Mouse (Mus musculus): ENCODE measurements around the gene Cmtm8. TPM values are rescaled to one million over a fixed set of nuclear protein-coding genes. Genes with fewer than 3 reads are reported as not detected.
A peak's percentile ranks its signal among the peaks of the same experiment; 100 is the strongest.

The Cmtm8 gene
- polyA plus RNA-seq, 1 experiment, result 30.5 TPM

DNA sequence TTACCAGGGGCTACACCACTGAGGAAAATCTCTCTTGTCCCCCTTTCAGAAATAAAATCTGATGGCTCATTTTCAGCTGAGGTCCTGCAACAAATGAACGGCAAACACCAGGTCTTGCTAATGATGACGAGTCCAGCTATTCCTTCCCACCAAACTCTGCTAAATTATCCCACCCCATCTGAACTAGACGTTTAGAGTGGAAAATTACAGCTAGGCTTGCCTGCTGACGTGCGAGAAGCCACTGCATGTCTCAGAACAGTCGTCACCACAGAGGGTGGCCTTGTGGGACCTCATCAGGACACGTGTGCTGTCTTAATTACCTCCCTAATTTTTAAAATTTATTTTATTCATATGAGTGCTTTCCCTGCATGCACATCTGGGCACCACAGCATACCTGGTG lies 72.4 kb downstream of the Cmtm8 start:
- no peaks in the 10 kb centered on the region for H3K36me3 ChIP-seq (ENCODE audit: control insufficient read depth, insufficient read depth, low read length)
- TF ChIP-seq POLR2A (IDR thresholded peaks at IDR 0.05; ENCODE audit: low read depth, low read length), result no peak
- no peak for TF ChIP-seq CTCF (conservative IDR thresholded peaks at IDR 0.05; ENCODE audit: insufficient read depth, insufficient read length, low read depth, low read length)
- 75% methylated on average over 7 of the region's 7 CpGs for WGBS
- H3K27ac ChIP-seq (ENCODE audit: insufficient read depth, low read depth, low read length), result no peak overlapping the region
- H3K4me3 ChIP-seq (ENCODE audit: insufficient read depth, low read depth, low read length), result no peak overlapping the region
- H3K4me1 ChIP-seq (ENCODE audit: control insufficient read depth, insufficient read depth, low read length), result no peaks in the 10 kb centered on the region
- no peak for DNase-seq
- no peaks in the 10 kb centered on the region for H3K27me3 ChIP-seq (replicated peaks; ENCODE audit: control insufficient read depth, insufficient read depth, low read length)

DNA sequence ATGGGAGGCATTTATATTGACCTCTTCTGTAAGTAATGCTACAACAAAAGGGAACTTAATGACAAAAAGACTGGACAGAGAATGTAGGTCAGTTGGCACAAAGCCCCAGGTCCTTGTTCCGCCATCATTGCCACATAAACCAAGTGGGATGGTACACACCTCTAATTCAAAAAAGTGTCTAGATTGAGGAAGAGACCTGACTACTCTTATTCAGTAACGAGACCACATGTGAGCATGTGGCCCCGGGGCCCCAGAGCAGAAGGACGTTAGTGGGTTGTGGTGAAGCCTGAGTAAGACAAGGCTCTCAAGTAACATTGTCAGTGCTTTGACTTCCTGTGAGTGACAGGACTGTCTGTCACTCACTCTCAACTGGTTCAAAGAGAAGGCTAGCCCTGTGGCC lies 73.7 kb downstream of the Cmtm8 start:
- no peaks in the 10 kb centered on the region for H3K27me3 ChIP-seq (replicated peaks; ENCODE audit: control insufficient read depth, insufficient read depth, low read length)
- H3K27ac ChIP-seq (ENCODE audit: insufficient read depth, low read depth, low read length), result no peak overlapping the region
- TF ChIP-seq CTCF (conservative IDR thresholded peaks at IDR 0.05; ENCODE audit: insufficient read depth, insufficient read length, low read depth, low read length) (no peak), POLR2A (IDR thresholded peaks at IDR 0.05; ENCODE audit: low read depth, low read length) (no peak)
- 95% methylated on average over 4 of the region's 4 CpGs for WGBS
- H3K4me3 ChIP-seq (ENCODE audit: insufficient read depth, low read depth, low read length), result no peak overlapping the region
- DNase-seq, result no peak
- H3K36me3 ChIP-seq (ENCODE audit: control insufficient read depth, insufficient read depth, low read length), result no peaks in the 10 kb centered on the region
- H3K4me1 ChIP-seq (ENCODE audit: control insufficient read depth, insufficient read depth, low read length), result no peaks in the 10 kb centered on the region

DNA sequence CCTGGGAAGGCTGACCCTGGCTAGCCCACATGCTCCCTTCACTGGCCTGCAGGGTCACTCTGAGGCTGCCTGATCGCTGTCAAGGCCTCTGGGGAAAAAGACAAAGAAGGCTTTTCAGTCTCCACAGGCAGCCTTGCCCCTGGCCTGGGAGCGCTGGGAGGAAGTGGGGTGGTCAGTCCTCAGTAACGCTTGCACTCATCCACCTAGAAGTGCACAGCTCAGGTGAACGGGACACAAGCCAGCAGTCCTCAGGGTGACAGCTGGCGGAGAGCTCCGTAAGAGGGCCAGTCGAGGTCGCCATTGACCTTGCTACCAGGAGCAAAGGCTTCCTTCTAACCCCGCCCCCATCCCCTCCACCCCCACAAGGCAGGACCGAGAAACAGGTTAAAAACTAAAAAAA lies 75.9 kb downstream of the Cmtm8 start:
- 57% methylated on average over 10 of the region's 10 CpGs for WGBS
- no peaks in the 10 kb centered on the region for H3K27me3 ChIP-seq (replicated peaks; ENCODE audit: control insufficient read depth, insufficient read depth, low read length)
- TF ChIP-seq CTCF (conservative IDR thresholded peaks at IDR 0.05; ENCODE audit: insufficient read depth, insufficient read length, low read depth, low read length), result no peak
- TF ChIP-seq POLR2A (IDR thresholded peaks at IDR 0.05; ENCODE audit: low read depth, low read length), result no peak
- no peak overlapping the region for H3K4me3 ChIP-seq (ENCODE audit: insufficient read depth, low read depth, low read length)
- H3K4me1 ChIP-seq (ENCODE audit: control insufficient read depth, insufficient read depth, low read length), result no peaks in the 10 kb centered on the region
- no peaks in the 10 kb centered on the region for H3K36me3 ChIP-seq (ENCODE audit: control insufficient read depth, insufficient read depth, low read length)
- no peak for DNase-seq
- no peak overlapping the region for H3K27ac ChIP-seq (ENCODE audit: insufficient read depth, low read depth, low read length)

DNA sequence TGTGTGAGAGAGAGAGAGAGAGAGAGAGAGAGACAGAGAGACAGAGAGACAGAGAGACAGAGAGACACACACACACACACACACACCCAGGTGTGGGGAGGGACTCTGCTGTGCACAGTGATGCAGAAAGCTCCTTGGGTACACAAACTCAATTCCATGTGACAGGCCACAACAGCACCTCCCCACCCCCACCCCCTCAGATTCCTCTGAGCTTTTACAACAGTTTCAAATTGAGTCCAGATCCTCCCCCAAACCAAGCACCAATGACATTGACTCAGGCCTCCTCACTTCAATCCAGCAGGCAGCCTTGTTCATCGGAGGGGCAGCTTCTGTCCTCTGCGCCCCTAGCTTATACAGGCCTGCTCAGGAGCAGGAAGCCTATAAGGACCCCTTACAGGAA lies 76.4 kb downstream of the Cmtm8 start:
- DNase-seq, result no peak
- Histone ChIP-seq H3K4me3 (ENCODE audit: insufficient read depth, low read depth, low read length) (no peak overlapping the region), H3K4me1 (ENCODE audit: control insufficient read depth, insufficient read depth, low read length) (no peaks in the 10 kb centered on the region), H3K36me3 (ENCODE audit: control insufficient read depth, insufficient read depth, low read length) (no peaks in the 10 kb centered on the region), H3K27ac (ENCODE audit: insufficient read depth, low read depth, low read length) (no peak overlapping the region), H3K27me3 (replicated peaks; ENCODE audit: control insufficient read depth, insufficient read depth, low read length) (no peaks in the 10 kb centered on the region)
- WGBS, result 72% methylated on average over 2 of the region's 2 CpGs
- no peak for TF ChIP-seq POLR2A (IDR thresholded peaks at IDR 0.05; ENCODE audit: low read depth, low read length)
- TF ChIP-seq CTCF (conservative IDR thresholded peaks at IDR 0.05; ENCODE audit: insufficient read depth, insufficient read length, low read depth, low read length), result no peak

DNA sequence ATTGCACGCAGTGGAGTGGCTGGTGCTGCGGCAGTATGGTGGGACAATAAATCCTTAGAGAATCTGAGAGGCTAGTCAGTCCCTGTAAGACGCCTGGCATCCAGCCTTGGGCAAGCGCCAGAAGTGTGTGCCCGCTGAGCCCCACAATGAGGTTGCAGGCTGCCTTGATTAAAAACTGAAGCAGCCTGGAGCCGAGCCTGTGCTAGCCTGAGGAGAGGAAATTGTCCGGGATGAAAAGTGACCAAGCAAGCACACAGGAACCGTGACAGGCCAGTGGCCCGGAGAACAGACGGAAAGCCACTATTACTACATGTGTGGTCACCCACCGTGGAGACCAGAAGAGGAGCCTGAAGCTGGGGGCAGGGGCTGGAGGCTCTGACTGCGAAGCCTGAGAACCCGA lies 76.9 kb downstream of the Cmtm8 start:
- WGBS, result 39% methylated on average over 13 of the region's 13 CpGs
- DNase-seq, result peak; percentile 32

DNA sequence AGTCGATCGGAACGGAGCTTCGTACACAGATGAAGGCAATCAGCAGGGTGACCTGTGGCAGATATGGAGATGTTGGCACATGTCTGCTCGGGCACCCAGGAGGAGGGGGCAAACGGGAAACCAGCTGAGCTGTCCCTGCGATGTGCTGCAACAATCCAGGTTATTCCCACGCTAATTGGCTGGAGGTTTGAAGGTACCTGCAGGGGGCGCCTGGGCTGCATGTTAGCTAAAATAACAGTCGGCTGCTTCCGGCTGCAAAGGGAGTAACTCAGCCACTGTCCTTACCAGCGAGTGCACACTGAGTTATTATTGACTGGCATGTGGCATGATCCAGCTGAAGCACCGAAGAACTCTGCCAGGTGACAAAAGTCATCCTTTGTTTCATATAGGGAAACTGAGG lies 80.6 kb downstream of the Cmtm8 start:
- WGBS, result 69% methylated on average over 13 of the region's 13 CpGs
- DNase-seq, result peak; percentile 34
- TF ChIP-seq POLR2A (IDR thresholded peaks at IDR 0.05; ENCODE audit: low read depth, low read length), result no peak
- TF ChIP-seq CTCF (conservative IDR thresholded peaks at IDR 0.05; ENCODE audit: insufficient read depth, insufficient read length, low read depth, low read length), result peak; percentile 59

More for the DNA sequence above, 76.9 kb downstream of the Cmtm8 start:
- TF ChIP-seq CTCF (conservative IDR thresholded peaks at IDR 0.05; ENCODE audit: insufficient read depth, insufficient read length, low read depth, low read length) (no peak), POLR2A (IDR thresholded peaks at IDR 0.05; ENCODE audit: low read depth, low read length) (no peak)
- H3K27me3 ChIP-seq (replicated peaks; ENCODE audit: control insufficient read depth, insufficient read depth, low read length), result no peaks in the 10 kb centered on the region
- no peaks in the 10 kb centered on the region for H3K4me1 ChIP-seq (ENCODE audit: control insufficient read depth, insufficient read depth, low read length)
- H3K36me3 ChIP-seq (ENCODE audit: control insufficient read depth, insufficient read depth, low read length), result no peaks in the 10 kb centered on the region
- H3K4me3 ChIP-seq (ENCODE audit: insufficient read depth, low read depth, low read length), result no peak overlapping the region
- no peak overlapping the region for H3K27ac ChIP-seq (ENCODE audit: insufficient read depth, low read depth, low read length)

DNA sequence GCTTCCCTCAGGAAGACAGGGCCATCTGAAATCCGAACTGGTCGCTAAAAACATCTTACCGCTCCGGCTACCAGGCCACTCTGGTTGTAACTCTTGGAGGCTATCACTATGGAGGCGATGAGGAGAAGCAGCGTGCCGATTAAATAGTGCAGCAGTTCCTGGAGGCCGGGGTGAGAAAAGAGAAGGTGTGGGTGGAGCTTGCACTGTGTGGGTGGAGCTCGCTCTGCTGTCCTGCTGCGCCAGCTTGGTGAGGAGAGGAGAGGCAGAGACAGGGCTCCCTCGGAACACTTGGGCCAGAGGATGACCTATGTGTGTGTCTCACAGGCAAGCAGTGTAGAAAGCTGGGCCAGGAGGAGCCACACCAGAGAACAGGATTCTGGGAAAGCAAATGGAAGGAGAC lies 82.1 kb downstream of the Cmtm8 start:
- Histone ChIP-seq H3K27me3 (replicated peaks; ENCODE audit: control insufficient read depth, insufficient read depth, low read length) (no peaks in the 10 kb centered on the region), H3K4me1 (ENCODE audit: control insufficient read depth, insufficient read depth, low read length) (no peaks in the 10 kb centered on the region), H3K27ac (ENCODE audit: insufficient read depth, low read depth, low read length) (no peak overlapping the region), H3K36me3 (ENCODE audit: control insufficient read depth, insufficient read depth, low read length) (no peaks in the 10 kb centered on the region), H3K4me3 (ENCODE audit: insufficient read depth, low read depth, low read length) (no peak overlapping the region)
- DNase-seq, result no peak
- TF ChIP-seq POLR2A (IDR thresholded peaks at IDR 0.05; ENCODE audit: low read depth, low read length) (no peak), CTCF (conservative IDR thresholded peaks at IDR 0.05; ENCODE audit: insufficient read depth, insufficient read length, low read depth, low read length) (no peak)
- WGBS, result 72% methylated on average over 11 of the region's 11 CpGs

More for the DNA sequence above, 80.6 kb downstream of the Cmtm8 start:
- H3K27ac ChIP-seq (ENCODE audit: insufficient read depth, low read depth, low read length), result no peak overlapping the region
- no peaks in the 10 kb centered on the region for H3K4me1 ChIP-seq (ENCODE audit: control insufficient read depth, insufficient read depth, low read length)
- H3K4me3 ChIP-seq (ENCODE audit: insufficient read depth, low read depth, low read length), result no peak overlapping the region
- H3K27me3 ChIP-seq (replicated peaks; ENCODE audit: control insufficient read depth, insufficient read depth, low read length), result no peaks in the 10 kb centered on the region
- H3K36me3 ChIP-seq (ENCODE audit: control insufficient read depth, insufficient read depth, low read length), result no peaks in the 10 kb centered on the region

DNA sequence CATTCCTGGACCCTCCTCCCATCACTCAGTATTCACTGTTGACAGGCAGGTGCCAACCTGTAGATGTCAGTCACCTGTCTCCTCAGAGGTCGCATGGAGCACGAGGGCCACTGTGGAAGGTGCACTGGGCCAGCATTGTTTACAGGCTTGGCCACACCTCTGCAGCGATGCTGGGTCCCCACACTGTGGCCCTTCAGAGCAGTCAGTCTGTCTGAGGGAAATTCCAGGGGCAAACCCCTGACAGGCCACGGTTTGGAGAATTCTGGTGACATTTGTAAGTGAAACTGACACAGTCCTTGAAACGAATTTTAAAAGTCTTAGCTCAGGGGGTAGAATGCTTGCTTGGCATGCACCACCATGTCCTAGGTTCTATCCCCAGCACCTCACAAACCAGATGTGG lies 83.6 kb downstream of the Cmtm8 start:
- H3K36me3 ChIP-seq (ENCODE audit: control insufficient read depth, insufficient read depth, low read length), result no peaks in the 10 kb centered on the region
- TF ChIP-seq CTCF (conservative IDR thresholded peaks at IDR 0.05; ENCODE audit: insufficient read depth, insufficient read length, low read depth, low read length) (no peak), POLR2A (IDR thresholded peaks at IDR 0.05; ENCODE audit: low read depth, low read length) (no peak)
- H3K4me1 ChIP-seq (ENCODE audit: control insufficient read depth, insufficient read depth, low read length), result no peaks in the 10 kb centered on the region
- H3K27ac ChIP-seq (ENCODE audit: insufficient read depth, low read depth, low read length), result no peak overlapping the region
- no peaks in the 10 kb centered on the region for H3K27me3 ChIP-seq (replicated peaks; ENCODE audit: control insufficient read depth, insufficient read depth, low read length)
- H3K4me3 ChIP-seq (ENCODE audit: insufficient read depth, low read depth, low read length), result no peak overlapping the region
- 88% methylated on average over 5 of the region's 5 CpGs for WGBS
- DNase-seq, result no peak

All from kidney, adult 2 months (tissue).